Mouse (Mus musculus) heart, adult 2 months (tissue): Measurements from ENCODE around the gene Mex3a. TPM values are rescaled to one million over a fixed set of nuclear protein-coding genes. Genes with fewer than 3 reads are reported as not detected.

Experiments used
- DNase-seq, 2 experiments: peaks; one replicate each; pipeline ENCODE4 v3.0.0; 2021
- H3K27ac ChIP-seq: fragments of 200-600 bp; 2 replicates; pipeline ENCODE4 v1.8.1; 2022
- H3K27me3 ChIP-seq: fragments of 200-500 bp; 2 replicates; pipeline ENCODE4 v1.6.1; 2012; ENCODE audit warnings: mild to moderate bottlenecking, low read length, inconsistent platforms, mixed read lengths; ENCODE audit not compliant: control insufficient read depth, insufficient read depth
- H3K36me3 ChIP-seq: fragments of 200-500 bp; 2 replicates; pipeline ENCODE4 v1.6.1; 2012; ENCODE audit warnings: low read length, inconsistent platforms; ENCODE audit not compliant: control insufficient read depth, insufficient read depth
- H3K4me1 ChIP-seq: fragments of 200-500 bp; 2 replicates; pipeline ENCODE4 v1.6.1; 2011; ENCODE audit warnings: low read length; ENCODE audit not compliant: control insufficient read depth, insufficient read depth
- H3K4me3 ChIP-seq: fragments of 200-600 bp; 2 replicates; pipeline ENCODE4 v1.8.1; 2022
- H3K79me2 ChIP-seq: fragments of 200-500 bp; replicated peaks from 2 replicates; pipeline ENCODE4 v1.6.1; 2012; ENCODE audit warnings: mild to moderate bottlenecking, inconsistent platforms, low read length, moderate library complexity, mixed read lengths; ENCODE audit not compliant: control insufficient read depth, insufficient read depth
- H3K9ac ChIP-seq: fragments of 200-500 bp; 2 replicates; pipeline ENCODE4 v1.6.1; 2012; ENCODE audit warnings: low read depth, mild to moderate bottlenecking, control low read depth, inconsistent platforms, low read length, mixed read lengths
- CTCF ChIP-seq: fragments of 200-600 bp; IDR thresholded peaks from 2 replicates; pipeline ENCODE4 v1.8.1; 2022; ENCODE audit warnings: antibody characterized with exemption, mild to moderate bottlenecking, moderate library complexity
- EP300 ChIP-seq: fragments of 200-500 bp; IDR thresholded peaks from 2 replicates; pipeline ENCODE4 v1.6.1; 2011; ENCODE audit warnings: low read depth, low read length, control low read depth; ENCODE audit not compliant: insufficient read depth
- POLR2A ChIP-seq: fragments of 200-500 bp; IDR thresholded peaks from 2 replicates; pipeline ENCODE4 v1.6.1; 2011; ENCODE audit warnings: mild to moderate bottlenecking, low read depth, low read length, control low read depth; ENCODE audit not compliant: insufficient read depth
- WGBS: fragments of 180-500 bp; shearing (Covaris S2); methylation state at CpG from one replicate; pipeline ENCODE4 v1.1.7; 2018; 5-methylcytosine and 5-hydroxymethylcytosine counted together
- intact Hi-C: fragments of 180-260 bp; cut with DNase I; formaldehyde crosslinking; loops from one replicate; pipeline ENCODE4 v1.15.1; 2025
- polyA plus RNA-seq: library from polyadenylated mRNA; depleted of rRNA; stranded (reverse); fragments of >200 nt; gene quantifications from 2 replicates; pipeline ENCODE4 v1.2.3, GENCODE M21; 2012
- total RNA-seq, 2 experiments: library from RNA; stranded (reverse); gene quantifications; 2 replicates each; pipeline ENCODE4 v1.2.3; 2021

The Mex3a gene
- total and polyA plus RNA-seq, 3 experiments: 0.27 to 0.45 (median 0.42) TPM

DNA sequence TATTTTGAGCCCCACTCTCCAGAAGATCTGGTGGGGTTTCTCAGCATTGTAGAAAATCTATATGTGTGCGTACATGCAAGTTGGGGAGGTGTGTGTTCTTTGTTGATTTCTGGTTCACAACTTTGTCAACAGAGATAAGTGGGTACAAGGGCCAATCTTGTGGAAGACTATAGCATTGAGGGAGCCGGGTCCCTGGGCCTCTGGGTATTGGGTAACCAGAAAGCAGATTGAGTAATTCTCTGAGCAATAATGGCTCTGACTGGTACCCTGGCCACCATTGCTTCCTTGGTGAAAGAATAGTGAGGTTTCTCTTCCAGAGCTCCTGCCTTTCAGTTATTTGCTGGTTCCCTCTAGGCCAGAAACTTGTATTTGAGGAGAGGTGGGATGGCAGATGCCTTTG, 36.9 kb downstream of the Mex3a start:
- intact Hi-C loops: no loop called here
- H3K4me1 ChIP-seq: no peaks in the 10 kb centered on the region
- no peak overlapping the region for H3K4me3 ChIP-seq
- H3K36me3 ChIP-seq: no peaks in the 10 kb centered on the region
- no peaks in the 10 kb centered on the region for H3K79me2 ChIP-seq
- no peak overlapping the region for H3K27ac ChIP-seq
- no peak overlapping the region for H3K9ac ChIP-seq
- no peak for TF ChIP-seq EP300
- no peak for TF ChIP-seq POLR2A
- no peak for TF ChIP-seq CTCF
- no peaks in the 10 kb centered on the region for H3K27me3 ChIP-seq
- 98% methylated on average over 2 of the region's 2 CpGs for WGBS
- no peak for DNase-seq

GRCm38 (mm10) chr3:88569694-88570093, 37.5 kb downstream of the Mex3a start:
- WGBS: 90% methylated on average over 5 of the region's 5 CpGs
- TF ChIP-seq POLR2A (no peak), EP300 (no peak), CTCF (no peak)
- Histone ChIP-seq H3K4me3 (no peak overlapping the region), H3K79me2 (no peaks in the 10 kb centered on the region), H3K27ac (no peak overlapping the region), H3K36me3 (no peaks in the 10 kb centered on the region), H3K9ac (no peak overlapping the region), H3K4me1 (no peaks in the 10 kb centered on the region), H3K27me3 (no peaks in the 10 kb centered on the region)
- DNase-seq: no peak
- intact Hi-C loops: no loop called here

- no peaks in the 10 kb centered on the region for H3K27me3 ChIP-seq
- TF ChIP-seq POLR2A (no peak), EP300 (no peak), CTCF (no peak)
- no peak for DNase-seq
- H3K79me2 ChIP-seq: no peaks in the 10 kb centered on the region
- no peak overlapping the region for H3K9ac ChIP-seq
- H3K4me3 ChIP-seq: no peak overlapping the region
- intact Hi-C loops: no loop called here
- H3K36me3 ChIP-seq: no peaks in the 10 kb centered on the region
- H3K27ac ChIP-seq: no peak overlapping the region
- 88% methylated on average over 10 of the region's 10 CpGs for WGBS
- H3K4me1 ChIP-seq: no peaks in the 10 kb centered on the region
Measured at GRCm38 (mm10) chr3:88570341-88570740, 38.1 kb downstream of the Mex3a start.

GRCm38 (mm10) chr3:88571856-88572255, 39.7 kb downstream of the Mex3a start:
- H3K36me3 ChIP-seq: no peaks in the 10 kb centered on the region
- intact Hi-C loops: no loop called here
- WGBS: 79% methylated on average over 1 of the region's 1 CpGs
- no peaks in the 10 kb centered on the region for H3K79me2 ChIP-seq
- H3K9ac ChIP-seq: no peak overlapping the region
- no peak for DNase-seq
- no peaks in the 10 kb centered on the region for H3K27me3 ChIP-seq
- H3K4me1 ChIP-seq: no peaks in the 10 kb centered on the region
- TF ChIP-seq POLR2A (no peak), EP300 (no peak)
- no peak overlapping the region for H3K27ac ChIP-seq
- H3K4me3 ChIP-seq: no peak overlapping the region

DNA sequence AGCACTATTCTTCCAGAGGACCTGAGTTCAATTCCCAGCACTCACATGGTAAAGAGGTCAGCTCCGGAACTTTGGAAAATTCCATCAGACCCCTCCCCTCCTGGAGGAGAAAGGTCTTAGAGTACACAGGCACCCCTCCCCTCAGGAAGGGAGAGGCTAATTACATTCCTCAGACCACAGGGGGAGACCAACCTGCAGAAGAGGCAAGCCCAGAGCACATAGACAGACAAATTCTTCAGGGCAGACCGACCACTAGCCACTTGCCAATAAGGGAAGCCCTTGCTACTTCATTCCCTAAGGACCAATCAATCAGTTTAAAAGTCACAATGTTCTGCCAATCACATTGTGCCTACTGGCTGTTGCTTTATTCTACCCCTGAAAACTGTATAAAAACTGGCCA, 40.6 kb downstream of the Mex3a start:
- TF ChIP-seq EP300: no peak
- TF ChIP-seq POLR2A: no peak
- TF ChIP-seq CTCF: no peak
- no peak for DNase-seq
- Histone ChIP-seq H3K79me2 (no peaks in the 10 kb centered on the region), H3K36me3 (no peaks in the 10 kb centered on the region), H3K4me3 (no peak overlapping the region), H3K27ac (no peak overlapping the region), H3K9ac (no peak overlapping the region), H3K27me3 (no peaks in the 10 kb centered on the region), H3K4me1 (no peaks in the 10 kb centered on the region)
- 77% methylated on average over 2 of the region's 2 CpGs for WGBS
- intact Hi-C loops: no loop called here

- Histone ChIP-seq H3K36me3 (no peaks in the 10 kb centered on the region), H3K9ac (no peak overlapping the region), H3K27ac (no peak overlapping the region), H3K4me3 (no peak overlapping the region), H3K4me1 (no peaks in the 10 kb centered on the region), H3K27me3 (no peaks in the 10 kb centered on the region), H3K79me2 (no peaks in the 10 kb centered on the region)
- WGBS: 90% methylated on average over 2 of the region's 2 CpGs
- intact Hi-C loops: no loop called here
- no peak for DNase-seq
- TF ChIP-seq CTCF: no peak
- TF ChIP-seq EP300: no peak
- no peak for TF ChIP-seq POLR2A
Measured at GRCm38 (mm10) chr3:88573810-88574209, 41.6 kb downstream of the Mex3a start.
